In genomic region chr10:42242484-42242883, GRCm38 (mm10) we compare ENCODE assay signal across 25 mouse cellular contexts. TPM values are rescaled to one million over a fixed set of nuclear protein-coding genes. Genes with fewer than 3 reads are reported as not detected.
DNase-seq lines count a peak whose midpoint lies in the region; ATAC-seq and TF ChIP-seq lines count a peak whose summit lies in the region.
"Had no signal": no experiment of that assay in that cellular context is flagged by ENCODE, and none has a peak within 500 bp of the region (broad histone marks: within the 10 kb centered on the region; RNA-seq: fewer than 3 reads in every experiment).

No protein-coding gene starts in this region.

- no peak overlapping the region for H3K4me3 ChIP-seq in hindbrain, postnatal 0 days (ENCODE audit: low read length)
- H3K4me3 ChIP-seq in hindbrain, embryonic 14.5 days (replicated peaks; ENCODE audit: low read length), result no peak overlapping the region
- no peak overlapping the region for H3K4me3 ChIP-seq in liver, embryonic 12.5 days
- H3K4me3 ChIP-seq in liver, postnatal 0 days (ENCODE audit: low read depth, low read length), result no peak overlapping the region
- H3K4me3 ChIP-seq in lung, postnatal 0 days (ENCODE audit: low read depth, low read length), result no peak overlapping the region
- no peak overlapping the region for H3K4me3 ChIP-seq in lung, adult 2 months (replicated peaks; ENCODE audit: extremely low read depth, low read depth, low read length)
- peak overlapping the region; percentile 38 for H3K4me3 ChIP-seq in megakaryocyte, embryonic 14.5 days (replicated peaks)
- H3K4me3 ChIP-seq: embryonic facial prominence, embryonic 10.5 days; embryonic facial prominence, embryonic 12.5 days; forebrain, embryonic 13.5 days had no signal

- TF ChIP-seq CTCF in hindbrain, postnatal 0 days (IDR thresholded peaks at IDR 0.05; ENCODE audit: low read depth), result no peak
- no peak for TF ChIP-seq CTCF in liver, postnatal 0 days (IDR thresholded peaks at IDR 0.05; ENCODE audit: low read depth)
- no peak for TF ChIP-seq CTCF in lung, postnatal 0 days (IDR thresholded peaks at IDR 0.05)
- TF ChIP-seq CTCF in lung, adult 2 months (IDR thresholded peaks at IDR 0.05; ENCODE audit: insufficient read depth, low read length), result no peak

- DNase-seq in hindbrain, postnatal 0 days (ENCODE audit: low spot score), result no peak
- no peak for DNase-seq in hindbrain, embryonic 14.5 days (ENCODE audit: low spot score)
- no peak for DNase-seq in liver, postnatal 0 days
- peak; percentile 55 for DNase-seq in lung, postnatal 0 days (ENCODE audit: low spot score)
- DNase-seq in lung, adult 2 months, result no peak
- DNase-seq: adrenal gland, adult 8-10 months; adrenal gland, postnatal 14 days; adrenal gland, postnatal 36 days; B cell, adult 2 months; cerebellum, adult 11-12 months; cerebellum, adult 2 months; cerebellum, adult 9-10 months; cerebellum, postnatal 10 days; cerebellum, postnatal 25 days had no signal

- H3K36me3 ChIP-seq in hindbrain, postnatal 0 days (ENCODE audit: insufficient read depth, low read length), result no peaks in the 10 kb centered on the region
- no peaks in the 10 kb centered on the region for H3K36me3 ChIP-seq in hindbrain, embryonic 14.5 days (replicated peaks; ENCODE audit: control insufficient read depth, insufficient read depth)
- peaks cover 82% of the 10 kb centered on the region for H3K36me3 ChIP-seq in liver, embryonic 12.5 days
- peaks cover 10% of the 10 kb centered on the region for H3K36me3 ChIP-seq in liver, postnatal 0 days (replicated peaks; ENCODE audit: insufficient read depth, low read length)
- no peaks in the 10 kb centered on the region for H3K36me3 ChIP-seq in lung, postnatal 0 days (ENCODE audit: insufficient read depth, low read length)
- H3K36me3 ChIP-seq in megakaryocyte, embryonic 14.5 days (replicated peaks; ENCODE audit: low read length), result peaks cover 79% of the 10 kb centered on the region
- H3K36me3 ChIP-seq: embryonic facial prominence, embryonic 10.5 days; embryonic facial prominence, embryonic 12.5 days had no signal

- H3K4me1 ChIP-seq in hindbrain, postnatal 0 days (ENCODE audit: insufficient read depth, low read length), result peaks cover 13% of the 10 kb centered on the region
- H3K4me1 ChIP-seq in hindbrain, embryonic 14.5 days (replicated peaks; ENCODE audit: control insufficient read depth, insufficient read depth, low read length), result 0 out of 2 replicates have a peak, but pooled peaks cover 8% of the 10 kb centered on the region
- H3K4me1 ChIP-seq in liver, embryonic 12.5 days, result peaks cover 97% of the 10 kb centered on the region
- peaks cover 51% of the 10 kb centered on the region for H3K4me1 ChIP-seq in liver, postnatal 0 days (ENCODE audit: insufficient read depth)
- peaks cover 39% of the 10 kb centered on the region for H3K4me1 ChIP-seq in lung, postnatal 0 days (ENCODE audit: insufficient read depth, low read depth, low read length)
- peaks cover 35% of the 10 kb centered on the region for H3K4me1 ChIP-seq in lung, adult 2 months (ENCODE audit: control insufficient read depth, insufficient read depth, low read length)
- H3K4me1 ChIP-seq in megakaryocyte, embryonic 14.5 days, result peaks cover 97% of the 10 kb centered on the region

- TF ChIP-seq EP300 in liver, postnatal 0 days (IDR thresholded peaks at IDR 0.05; ENCODE audit: low read depth), result no peak
- TF ChIP-seq EP300 in lung, postnatal 0 days (IDR thresholded peaks at IDR 0.05), result peak; percentile 72

- H3K27ac ChIP-seq in hindbrain, postnatal 0 days, result 0 out of 2 replicates have a peak overlapping the region, but pooled peaks have one; percentile 54
- H3K27ac ChIP-seq in hindbrain, embryonic 14.5 days, result no peak overlapping the region
- peak overlapping the region; percentile 96 for H3K27ac ChIP-seq in liver, embryonic 12.5 days
- no peak overlapping the region for H3K27ac ChIP-seq in liver, postnatal 0 days (ENCODE audit: low read depth)
- no peak overlapping the region for H3K27ac ChIP-seq in lung, postnatal 0 days (ENCODE audit: low read length)
- H3K27ac ChIP-seq: embryonic facial prominence, embryonic 12.5 days; forebrain, embryonic 13.5 days had no signal

- ATAC-seq in hindbrain, postnatal 0 days, result no peak
- no peak for ATAC-seq in hindbrain, embryonic 14.5 days (ENCODE audit: low FRiP score)
- no peak for ATAC-seq in liver, embryonic 12.5 days
- ATAC-seq in liver, postnatal 0 days, result no peak
- ATAC-seq in lung, postnatal 0 days, result peak; percentile 23; the same call in 1 of the 2 replicates
- no peak for ATAC-seq in megakaryocyte, adult 5-6 weeks (ENCODE audit: poor library complexity, severe bottlenecking)
- ATAC-seq: activated CD4-positive, CD25-positive, alpha-beta regulatory T cell, adult 4 months; CD4-positive, CD25-positive, alpha-beta regulatory T cell, adult 4 months; forebrain, embryonic 13.5 days; Patski had no signal

- no peak overlapping the region for H3K9ac ChIP-seq in hindbrain, postnatal 0 days (replicated peaks; ENCODE audit: low read length)
- no peak overlapping the region for H3K9ac ChIP-seq in hindbrain, embryonic 14.5 days
- H3K9ac ChIP-seq in liver, embryonic 12.5 days, result no peak overlapping the region
- no peak overlapping the region for H3K9ac ChIP-seq in liver, postnatal 0 days (replicated peaks)
- H3K9ac ChIP-seq in lung, postnatal 0 days (replicated peaks; ENCODE audit: low read depth), result no peak overlapping the region
- H3K9ac ChIP-seq: embryonic facial prominence, embryonic 12.5 days; forebrain, embryonic 13.5 days had no signal

- no peak overlapping the region for H3K4me2 ChIP-seq in hindbrain, postnatal 0 days (ENCODE audit: low read depth, low read length)
- H3K4me2 ChIP-seq in hindbrain, embryonic 14.5 days (replicated peaks), result no peak overlapping the region
- H3K4me2 ChIP-seq in liver, embryonic 12.5 days, result no peak overlapping the region
- H3K4me2 ChIP-seq in liver, postnatal 0 days (ENCODE audit: low read depth, low read length), result no peak overlapping the region
- H3K4me2 ChIP-seq in lung, postnatal 0 days (replicated peaks; ENCODE audit: low read depth, low read length), result no peak overlapping the region
- H3K4me2 ChIP-seq: embryonic facial prominence, embryonic 12.5 days; forebrain, embryonic 13.5 days had no signal

- TF ChIP-seq POLR2A in lung, adult 2 months (IDR thresholded peaks at IDR 0.05; ENCODE audit: borderline replicate concordance, extremely low read depth, low read depth, low read length), result no peak

- H3K9me3 ChIP-seq in hindbrain, postnatal 0 days (ENCODE audit: low read length), result no peaks in the 10 kb centered on the region
- no peaks in the 10 kb centered on the region for H3K9me3 ChIP-seq in hindbrain, embryonic 14.5 days (ENCODE audit: control insufficient read depth, low read length)
- H3K9me3 ChIP-seq in liver, embryonic 12.5 days (replicated peaks), result no peaks in the 10 kb centered on the region
- H3K9me3 ChIP-seq in liver, postnatal 0 days (ENCODE audit: low read length), result no peaks in the 10 kb centered on the region
- H3K9me3 ChIP-seq in lung, postnatal 0 days (ENCODE audit: low read length), result no peaks in the 10 kb centered on the region
- no peaks in the 10 kb centered on the region for H3K9me3 ChIP-seq in megakaryocyte, embryonic 14.5 days
- H3K9me3 ChIP-seq: embryonic facial prominence, embryonic 10.5 days; embryonic facial prominence, embryonic 12.5 days; G1E had no signal

- 86% methylated on average over 6 of the region's 6 CpGs for WGBS in hindbrain, postnatal 0 days
- 97% methylated on average over 6 of the region's 6 CpGs for WGBS in hindbrain, embryonic 14.5 days
- 87% methylated on average over 6 of the region's 6 CpGs for WGBS in liver, embryonic 12.5 days (ENCODE audit: insufficient replicate concordance)
- WGBS in liver, postnatal 0 days (ENCODE audit: insufficient replicate concordance), result 93% methylated on average over 6 of the region's 6 CpGs
- 65% methylated on average over 6 of the region's 6 CpGs for WGBS in lung, postnatal 0 days
- WGBS in lung, adult 2 months, result 44% methylated on average over 6 of the region's 6 CpGs

- H3K27me3 ChIP-seq in hindbrain, postnatal 0 days (ENCODE audit: insufficient read depth, low read length), result no peaks in the 10 kb centered on the region
- H3K27me3 ChIP-seq in hindbrain, embryonic 14.5 days (ENCODE audit: control insufficient read depth, insufficient read depth, low read length), result no peaks in the 10 kb centered on the region
- no peaks in the 10 kb centered on the region for H3K27me3 ChIP-seq in liver, embryonic 12.5 days (replicated peaks)
- H3K27me3 ChIP-seq in liver, postnatal 0 days (ENCODE audit: insufficient read depth, low read length), result no peaks in the 10 kb centered on the region
- no peaks in the 10 kb centered on the region for H3K27me3 ChIP-seq in lung, postnatal 0 days (replicated peaks; ENCODE audit: insufficient read depth, low read length)
- no peaks in the 10 kb centered on the region for H3K27me3 ChIP-seq in megakaryocyte, embryonic 14.5 days (replicated peaks)
- H3K27me3 ChIP-seq: CH12.LX; embryonic facial prominence, embryonic 12.5 days; forebrain, embryonic 13.5 days; Patski had no signal

RNA-seq across cellular contexts. Expression of gene Foxo3, which starts 34.1 kb away (rescaled TPM):
- total RNA-seq in hindbrain, postnatal 0 days (2014; rRNA removed), result 54.7 and 59.2 TPM in 2 replicates
- polyA plus RNA-seq in hindbrain, postnatal 0 days (2015; fragmentation: Nextera tagmentation; extraction: Ambion mirVana), result 8.4 and 8.6 TPM in 2 replicates
- 5.5 and 5.9 TPM in 2 replicates for polyA plus RNA-seq in hindbrain, embryonic 14.5 days (2014; fragmentation: Nextera tagmentation; extraction: Ambion mirVana)
- polyA plus RNA-seq in liver, embryonic 12.5 days (2016; fragmentation: Nextera tagmentation; extraction: Ambion mirVana), result 16.9 and 17.9 TPM in 2 replicates
- polyA plus RNA-seq in liver, postnatal 0 days (2015; fragmentation: Nextera tagmentation; extraction: Ambion mirVana), result 8.4 and 9.4 TPM in 2 replicates
- 15.2 and 22.9 TPM in 2 replicates for polyA plus RNA-seq in lung, postnatal 0 days (2015; fragmentation: Nextera tagmentation; extraction: Ambion mirVana)
- polyA plus RNA-seq in lung, adult 2 months (2012; rRNA removed), result 49.3 and 79.9 TPM in 2 replicates
- polyA plus RNA-seq in megakaryocyte, embryonic 14.5 days (2012; ENCODE audit: insufficient read depth, low replicate concordance), result 14.8 and 55.2 TPM in 2 replicates
- total RNA-seq in megakaryocyte, adult 5-6 weeks (2015), result 25.3 and 25.7 TPM in 2 replicates
- 24.9 and 27.4 TPM in 2 replicates for total RNA-seq in megakaryocyte, adult 5-6 weeks (2017)

Comparison
In these comparisons a context has a peak if more than half of its experiments do, and no peak if none do; other contexts are left out.
1. H3K27ac ChIP-seq: peak in hindbrain, postnatal 0 days (single experiment) and liver, embryonic 12.5 days (single experiment); none in hindbrain, embryonic 14.5 days (single experiment), liver, postnatal 0 days (single experiment) and lung, postnatal 0 days (single experiment).